Mouse (Mus musculus): ENCODE measurements around the gene Psmb4.
"Not testable (repeated sequence)": the region's sequence is repeated elsewhere in the genome, so short reads cannot be mapped to it uniquely, and the experiment has no call there.

Psmb4 gene

GRCm38 (mm10) chr3:94904759-94905158 lies 18.0 kb upstream of the Psmb4 start:
- DNase-seq, result not testable (repeated sequence)

DNA sequence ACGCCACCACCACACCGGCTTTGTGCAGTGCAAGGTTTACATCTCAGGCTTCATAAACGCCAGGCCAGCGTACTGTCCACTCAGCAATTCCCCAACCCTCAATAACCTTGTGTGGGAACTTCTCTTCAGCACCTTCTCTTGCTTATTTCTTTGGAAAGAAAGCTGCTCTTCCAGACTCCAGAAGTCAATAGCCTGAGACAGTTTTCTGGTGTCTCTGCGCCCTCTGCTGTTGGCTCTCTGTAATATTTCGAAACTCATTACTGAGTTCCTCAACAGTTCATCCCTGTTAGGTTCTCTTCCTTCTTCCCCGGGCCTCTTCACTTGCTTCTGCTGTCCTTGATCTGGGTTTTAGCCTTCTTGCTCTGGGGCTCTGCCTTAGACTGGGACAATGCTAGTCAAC lies 16.0 kb upstream of the Psmb4 start:
- DNase-seq, result peak; percentile 78

- DNase-seq, result no peak
Measured at GRCm38 (mm10) chr3:94894076-94894475, 7.3 kb upstream of the Psmb4 start.

- peak; percentile 64 for DNase-seq
Measured at GRCm38 (mm10) chr3:94888595-94888994, 1.8 kb upstream of the Psmb4 start.

GRCm38 (mm10) chr3:94882579-94882978 lies 4.2 kb downstream of the Psmb4 start:
- DNase-seq, result no peak

DNA sequence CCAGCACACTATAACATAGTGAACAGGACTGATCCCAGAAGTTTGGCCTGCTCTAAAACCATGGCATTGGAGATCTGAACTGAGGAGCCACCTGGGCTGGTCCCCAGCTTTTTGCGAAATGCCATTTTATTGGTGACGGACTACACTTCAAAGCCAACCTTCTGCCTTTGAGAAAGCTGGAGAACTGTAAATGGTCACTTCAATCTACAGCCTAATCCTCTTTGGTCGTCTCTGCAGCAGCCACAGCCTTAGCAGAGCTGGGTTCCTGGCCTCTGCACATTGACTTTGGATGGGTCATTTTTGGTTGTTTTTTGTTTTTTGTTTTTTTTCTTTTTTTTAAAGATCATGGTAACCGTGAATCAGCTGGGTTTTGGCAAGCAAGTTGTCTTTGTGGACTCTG lies 4.9 kb downstream of the Psmb4 start:
- no peak for DNase-seq

DNA sequence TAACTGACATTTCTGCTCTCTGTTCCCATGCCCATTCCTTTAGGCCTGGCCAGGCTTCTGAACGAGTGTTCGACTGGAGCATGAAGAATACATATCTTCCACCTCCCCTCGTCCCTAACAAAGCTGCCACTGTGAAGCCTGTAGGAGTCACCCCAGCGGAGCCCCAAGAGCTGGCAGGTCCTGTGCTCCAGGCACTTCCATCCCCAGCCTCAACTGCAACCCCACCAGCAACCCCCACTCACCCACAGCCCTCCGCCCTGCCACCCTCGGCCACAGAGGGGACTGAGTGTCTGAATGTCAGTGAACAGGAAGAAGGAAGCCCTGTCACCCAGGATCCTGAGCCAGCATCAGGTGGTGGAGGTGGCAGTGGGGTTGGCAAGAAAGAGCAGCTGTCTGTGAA lies 8.1 kb downstream of the Psmb4 start:
- DNase-seq, result no peak

DNA sequence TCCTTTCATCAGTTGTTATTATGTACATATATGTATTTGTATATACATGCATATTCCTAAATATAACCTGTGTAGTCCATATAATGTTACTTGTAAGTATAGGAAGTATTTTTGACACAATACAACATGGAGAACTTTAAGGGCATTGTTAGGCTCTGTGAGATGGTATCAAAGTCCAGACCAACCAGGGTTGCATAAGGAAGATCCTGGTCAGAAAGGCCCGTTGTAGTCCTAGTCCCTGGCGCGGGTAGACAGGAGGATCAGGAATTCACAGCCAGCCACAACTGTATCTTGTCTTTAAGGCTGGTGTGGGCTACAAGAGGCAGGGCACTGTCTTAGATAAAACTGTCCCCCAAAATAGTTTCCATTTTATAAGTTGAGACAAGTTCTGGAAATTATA lies 17.8 kb downstream of the Psmb4 start:
- no peak for DNase-seq

DNA sequence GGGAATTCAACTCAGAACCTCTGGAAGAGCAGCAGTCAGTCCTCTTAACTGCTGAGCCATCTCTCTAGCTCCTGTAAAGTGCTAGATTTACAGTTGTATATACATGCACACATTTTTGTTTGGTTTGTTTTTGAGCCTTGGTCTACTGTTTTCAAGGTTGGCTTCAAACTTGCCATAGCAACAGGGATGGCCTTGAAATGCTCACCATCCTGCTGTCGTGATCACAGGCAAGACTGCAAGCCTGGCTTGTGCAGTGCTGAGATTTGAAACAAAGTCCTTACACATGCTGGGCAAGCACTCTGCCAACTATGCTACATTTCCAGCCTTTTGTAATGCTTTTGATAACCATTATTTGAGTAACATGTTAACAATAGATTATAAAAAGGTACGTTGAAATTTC lies 27.3 kb downstream of the Psmb4 start:
- no peak for DNase-seq

DNA sequence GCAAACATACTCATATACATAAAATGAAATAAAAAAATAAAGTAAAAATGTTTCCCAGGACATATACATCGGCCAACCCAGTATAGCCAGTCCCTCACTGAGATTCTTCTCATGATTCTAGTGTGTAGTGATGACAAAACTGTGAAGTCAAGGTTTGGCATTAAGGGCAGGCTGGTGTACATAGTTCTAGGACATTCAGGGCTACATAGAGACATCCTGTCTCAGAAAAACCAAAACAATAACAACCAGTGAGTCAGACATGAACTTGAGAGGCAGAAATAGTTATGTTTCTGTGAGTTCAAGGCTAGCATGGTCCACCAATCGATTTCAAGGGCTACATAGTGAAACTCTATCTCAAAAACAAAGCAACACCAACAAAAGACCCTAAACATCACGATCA lies 34.5 kb downstream of the Psmb4 start:
- no peak for DNase-seq

- DNase-seq, result peak; percentile 18
Measured at GRCm38 (mm10) chr3:94851731-94852130, 35.0 kb downstream of the Psmb4 start.

- DNase-seq, result peak; percentile 84
Measured at GRCm38 (mm10) chr3:94849338-94849737, 37.4 kb downstream of the Psmb4 start.

DNA sequence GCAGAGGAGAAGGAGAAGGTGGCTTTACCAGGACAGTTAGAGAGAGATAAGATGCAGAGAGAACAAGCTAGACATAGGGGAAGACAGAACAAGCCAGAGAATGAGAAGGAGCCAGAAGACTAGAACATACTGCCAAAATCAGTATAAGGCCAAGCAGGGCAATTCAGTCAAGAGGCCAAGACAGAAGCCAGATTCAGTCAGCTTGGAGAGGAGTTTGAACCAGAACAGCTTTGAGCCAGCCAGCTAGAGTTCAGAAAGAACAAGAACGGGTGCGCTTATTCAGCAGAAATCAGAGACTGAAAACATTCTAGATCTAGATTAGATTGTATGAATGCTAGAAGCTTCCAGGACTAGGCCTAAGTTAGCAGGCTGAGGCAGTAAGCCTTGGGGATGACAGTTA lies 39.4 kb downstream of the Psmb4 start:
- no peak for DNase-seq

DNA sequence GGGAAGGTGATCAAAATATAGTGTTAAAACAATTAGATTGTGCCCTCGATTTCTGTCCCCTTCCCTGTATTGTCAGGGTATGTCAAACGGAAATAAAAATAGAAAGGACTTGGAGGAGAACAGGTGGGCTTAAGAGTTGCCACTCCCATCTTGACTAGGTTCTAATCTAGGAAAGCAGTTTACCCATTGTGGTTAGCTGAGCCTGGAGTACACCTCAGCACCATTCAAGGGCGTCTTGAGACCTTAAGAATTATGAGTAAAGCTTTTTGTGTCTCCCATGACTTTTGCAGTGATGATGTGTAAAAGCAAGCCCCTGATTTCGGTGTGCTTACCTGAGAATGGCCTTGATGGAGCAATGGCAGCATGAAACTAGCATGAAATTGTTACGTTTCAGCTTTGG lies 47.7 kb downstream of the Psmb4 start:
- DNase-seq, result no peak

DNA sequence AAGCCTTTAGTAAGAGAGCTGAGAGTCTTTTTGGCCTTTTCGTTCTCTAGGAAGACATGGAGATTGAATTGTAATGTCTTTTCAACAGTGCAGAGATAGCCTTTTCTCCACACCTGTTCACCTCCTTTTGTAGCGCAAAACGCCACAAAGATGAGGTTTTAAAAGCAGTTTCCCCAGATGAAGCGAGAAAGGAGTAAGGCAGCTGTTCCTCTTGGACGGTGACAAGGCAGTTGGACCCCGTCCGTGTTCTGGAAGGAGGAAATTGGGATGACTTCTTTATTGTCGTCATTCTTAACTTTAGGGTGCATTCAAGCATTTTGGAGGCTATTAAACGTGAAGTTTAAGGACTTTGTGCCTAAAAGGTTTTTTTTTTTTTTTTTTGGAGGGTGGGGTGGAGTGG lies 48.1 kb downstream of the Psmb4 start:
- DNase-seq, result peak; percentile 47

DNA sequence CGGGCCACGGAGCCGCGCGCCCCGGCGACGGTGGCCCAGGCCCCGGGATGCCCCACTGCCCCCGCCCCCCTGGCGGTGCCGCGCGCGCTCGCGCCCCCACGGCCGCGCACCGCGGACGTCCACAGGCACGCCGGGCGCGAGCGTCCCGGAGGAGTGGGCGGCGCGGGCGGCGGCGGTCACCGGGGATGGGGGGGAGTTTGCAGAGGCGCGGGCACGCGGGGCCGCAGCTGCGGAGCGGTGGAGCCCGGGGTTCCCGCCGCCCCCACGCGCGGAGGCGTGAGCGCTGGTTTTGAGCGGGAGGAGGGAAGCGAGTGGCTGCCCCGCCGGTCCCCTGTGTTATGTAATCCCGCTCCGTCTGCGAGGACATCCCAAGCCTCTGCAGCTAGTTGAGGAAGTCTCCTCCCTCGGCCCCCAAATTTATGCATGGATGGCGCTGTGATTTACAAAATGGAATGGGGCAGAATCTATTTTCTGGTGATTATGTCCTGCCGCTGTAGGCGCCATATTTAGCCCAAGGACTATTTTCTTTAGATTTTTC lies 48.7 kb downstream of the Psmb4 start:
- DNase-seq, result peak; percentile 89

- DNase-seq, result peak; percentile 99
Measured at GRCm38 (mm10) chr3:94837183-94837890, 49.4 kb downstream of the Psmb4 start, which contains the start of gene Pogz. Gene Pogz, plus strand, starts transcription at chr3:94837567.

- no peak for DNase-seq
Measured at GRCm38 (mm10) chr3:94835396-94835795, 51.4 kb downstream of the Psmb4 start.
